Mouse (Mus musculus): ENCODE measurements at regions not wholly inside any gene's neighbourhood (a gene's known extent, or its start where the extent isn't known, plus 50 kb on each side); places are given as distances from the start of the nearest gene placed in this dataset.
A peak's percentile ranks its signal among the peaks of the same experiment; 100 is the strongest.

- H3K4me1 ChIP-seq (ENCODE audit: control insufficient read depth, insufficient read depth, low read length): no peaks in the 10 kb centered on the region
- no peak for TF ChIP-seq CTCF (IDR thresholded peaks at IDR 0.05; ENCODE audit: borderline replicate concordance, insufficient read depth, low read length)
- TF ChIP-seq POLR2A (IDR thresholded peaks at IDR 0.05; ENCODE audit: low read depth, low read length): no peak
- no peak overlapping the region for H3K27ac ChIP-seq (ENCODE audit: insufficient read depth, low read length)
- no peak overlapping the region for H3K4me3 ChIP-seq (ENCODE audit: insufficient read depth, low read length)
Measured at GRCm38 (mm10) chr10:18907276-18907960, 62.6 kb downstream of the Perp start.

- TF ChIP-seq CTCF (IDR thresholded peaks at IDR 0.05; ENCODE audit: borderline replicate concordance, insufficient read depth, low read length): no peak
- TF ChIP-seq POLR2A (IDR thresholded peaks at IDR 0.05; ENCODE audit: low read depth, low read length): no peak
- H3K27ac ChIP-seq (ENCODE audit: insufficient read depth, low read length): no peak overlapping the region
Measured at GRCm38 (mm10) chr10:18909307-18909706, 64.5 kb downstream of the Perp start.

GRCm38 (mm10) chr10:18910898-18911297 lies 66.1 kb downstream of the Perp start:
- Histone ChIP-seq H3K4me3 (ENCODE audit: insufficient read depth, low read length) (no peak overlapping the region), H3K4me1 (ENCODE audit: control insufficient read depth, insufficient read depth, low read length) (no peaks in the 10 kb centered on the region), H3K27ac (ENCODE audit: insufficient read depth, low read length) (no peak overlapping the region)
- TF ChIP-seq POLR2A (IDR thresholded peaks at IDR 0.05; ENCODE audit: low read depth, low read length) (no peak), CTCF (IDR thresholded peaks at IDR 0.05; ENCODE audit: borderline replicate concordance, insufficient read depth, low read length) (0 out of 2 replicates have a peak, but pooled peaks have one; percentile 11)

More at GRCm38 (mm10) chr10:18909307-18909706, 64.5 kb downstream of the Perp start:
- no peaks in the 10 kb centered on the region for H3K4me1 ChIP-seq (ENCODE audit: control insufficient read depth, insufficient read depth, low read length)
- no peak overlapping the region for H3K4me3 ChIP-seq (ENCODE audit: insufficient read depth, low read length)

- no peak overlapping the region for H3K4me3 ChIP-seq (ENCODE audit: insufficient read depth, low read length)
- H3K27ac ChIP-seq (ENCODE audit: insufficient read depth, low read length): no peak overlapping the region
- no peak for TF ChIP-seq CTCF (IDR thresholded peaks at IDR 0.05; ENCODE audit: borderline replicate concordance, insufficient read depth, low read length)
- TF ChIP-seq POLR2A (IDR thresholded peaks at IDR 0.05; ENCODE audit: low read depth, low read length): no peak
- H3K4me1 ChIP-seq (ENCODE audit: control insufficient read depth, insufficient read depth, low read length): no peaks in the 10 kb centered on the region
Measured at GRCm38 (mm10) chr10:18917120-18917616, 72.3 kb downstream of the Perp start.

GRCm38 (mm10) chr10:18923088-18923821 lies 78.4 kb downstream of the Perp start:
- TF ChIP-seq POLR2A (IDR thresholded peaks at IDR 0.05; ENCODE audit: low read depth, low read length) (no peak), CTCF (IDR thresholded peaks at IDR 0.05; ENCODE audit: borderline replicate concordance, insufficient read depth, low read length) (no peak)
- Histone ChIP-seq H3K4me1 (ENCODE audit: control insufficient read depth, insufficient read depth, low read length) (no peaks in the 10 kb centered on the region), H3K27ac (ENCODE audit: insufficient read depth, low read length) (no peak overlapping the region), H3K4me3 (ENCODE audit: insufficient read depth, low read length) (no peak overlapping the region)

GRCm38 (mm10) chr10:18927811-18928210 lies 83.0 kb downstream of the Perp start:
- Histone ChIP-seq H3K4me1 (ENCODE audit: control insufficient read depth, insufficient read depth, low read length) (no peaks in the 10 kb centered on the region), H3K4me3 (ENCODE audit: insufficient read depth, low read length) (no peak overlapping the region), H3K27ac (ENCODE audit: insufficient read depth, low read length) (no peak overlapping the region)
- no peak for TF ChIP-seq CTCF (IDR thresholded peaks at IDR 0.05; ENCODE audit: borderline replicate concordance, insufficient read depth, low read length)
- TF ChIP-seq POLR2A (IDR thresholded peaks at IDR 0.05; ENCODE audit: low read depth, low read length): no peak

- Histone ChIP-seq H3K4me1 (ENCODE audit: control insufficient read depth, insufficient read depth, low read length) (no peaks in the 10 kb centered on the region), H3K27ac (ENCODE audit: insufficient read depth, low read length) (no peak overlapping the region)
- TF ChIP-seq CTCF (IDR thresholded peaks at IDR 0.05; ENCODE audit: borderline replicate concordance, insufficient read depth, low read length): no peak
- no peak for TF ChIP-seq POLR2A (IDR thresholded peaks at IDR 0.05; ENCODE audit: low read depth, low read length)
Measured at GRCm38 (mm10) chr10:18931344-18931743, 84.1 kb downstream of the Tnfaip3 start.

GRCm38 (mm10) chr10:18941447-18941846 lies 74.0 kb downstream of the Tnfaip3 start:
- no peak for TF ChIP-seq POLR2A (IDR thresholded peaks at IDR 0.05; ENCODE audit: low read depth, low read length)
- no peak for TF ChIP-seq CTCF (IDR thresholded peaks at IDR 0.05; ENCODE audit: borderline replicate concordance, insufficient read depth, low read length)
- no peaks in the 10 kb centered on the region for H3K4me1 ChIP-seq (ENCODE audit: control insufficient read depth, insufficient read depth, low read length)
- no peak overlapping the region for H3K4me3 ChIP-seq (ENCODE audit: insufficient read depth, low read length)
- H3K27ac ChIP-seq (ENCODE audit: insufficient read depth, low read length): no peak overlapping the region

More at GRCm38 (mm10) chr10:18931344-18931743, 84.1 kb downstream of the Tnfaip3 start:
- no peak overlapping the region for H3K4me3 ChIP-seq (ENCODE audit: insufficient read depth, low read length)

- Histone ChIP-seq H3K4me3 (ENCODE audit: insufficient read depth, low read length) (no peak overlapping the region), H3K4me1 (ENCODE audit: control insufficient read depth, insufficient read depth, low read length) (no peaks in the 10 kb centered on the region), H3K27ac (ENCODE audit: insufficient read depth, low read length) (no peak overlapping the region)
- TF ChIP-seq POLR2A (IDR thresholded peaks at IDR 0.05; ENCODE audit: low read depth, low read length) (no peak), CTCF (IDR thresholded peaks at IDR 0.05; ENCODE audit: borderline replicate concordance, insufficient read depth, low read length) (no peak)
Measured at GRCm38 (mm10) chr10:18941908-18942307, 73.5 kb downstream of the Tnfaip3 start.
